Mouse (Mus musculus): ENCODE results near the gene Kif3a. TPM values are rescaled to one million over a fixed set of nuclear protein-coding genes. Genes with fewer than 3 reads are reported as not detected.

Kif3a gene
- total and polyA plus RNA-seq, 2 experiments from 2014 or later, result 118 to 330 TPM

DNA sequence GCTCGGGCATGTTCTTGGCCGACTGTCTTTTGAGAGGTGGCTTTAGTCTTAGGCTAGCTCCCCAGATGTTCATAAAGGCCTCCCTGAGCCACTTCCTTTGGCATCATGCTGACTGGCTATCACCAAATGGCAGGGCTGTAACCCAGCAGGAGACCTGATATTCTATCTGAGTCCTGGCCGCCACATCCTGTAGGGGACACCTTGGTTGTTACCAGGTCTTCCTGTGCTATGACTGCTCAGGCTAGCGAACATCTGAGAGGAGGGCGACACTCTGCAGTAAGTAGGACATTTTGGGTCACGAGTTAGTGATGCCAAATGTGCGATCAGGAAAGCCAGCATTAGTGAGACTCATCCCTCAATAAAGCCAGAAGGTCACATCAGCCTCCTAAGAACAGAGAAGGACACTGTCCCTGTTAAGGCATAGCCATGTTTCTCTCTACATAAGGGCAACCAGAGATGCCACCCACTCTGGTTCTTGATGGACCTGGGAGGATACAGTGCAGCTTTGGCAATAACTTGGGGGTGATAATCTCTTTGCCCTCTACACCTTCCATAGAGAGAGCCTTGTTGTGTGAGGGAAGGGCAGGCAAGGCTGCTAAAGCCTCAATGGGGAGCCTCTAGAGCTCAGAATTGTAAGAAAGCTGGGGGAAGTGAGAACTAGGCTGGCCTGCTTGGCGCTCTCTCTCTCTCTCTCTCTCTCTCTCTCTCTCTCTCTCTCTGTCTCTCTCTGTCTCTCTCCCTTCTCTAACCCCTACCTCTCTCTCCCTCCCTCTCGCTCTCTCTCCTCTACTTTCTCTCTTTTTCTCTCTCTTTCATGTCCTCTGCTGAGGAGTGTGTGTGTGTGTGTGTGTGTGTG, 38.6 kb upstream of the Kif3a start:
- 0 out of 2 replicates have a peak, but pooled peaks have one; percentile 8 for ATAC-seq
- Histone ChIP-seq H3K9ac (no peak overlapping the region), H3K9me3 (ENCODE audit: low read length) (no peaks in the 10 kb centered on the region), H3K4me1 (ENCODE audit: insufficient read depth) (peaks cover 5% of the 10 kb centered on the region), H3K27me3 (ENCODE audit: insufficient read depth, low read length) (no peaks in the 10 kb centered on the region), H3K4me2 (ENCODE audit: low read depth) (no peak overlapping the region), H3K4me3 (ENCODE audit: low read depth, low read length) (no peak overlapping the region), H3K36me3 (ENCODE audit: insufficient read depth) (peaks cover 8% of the 10 kb centered on the region), H3K27ac (ENCODE audit: low read depth, low read length) (0 out of 2 replicates have a peak overlapping the region, but pooled peaks have one; percentile 11)
- DNase-seq, result no peak
- TF ChIP-seq CTCF (IDR thresholded peaks at IDR 0.05; ENCODE audit: low read depth), result no peak
- 83% methylated on average over 9 of the region's 9 CpGs for WGBS

DNA sequence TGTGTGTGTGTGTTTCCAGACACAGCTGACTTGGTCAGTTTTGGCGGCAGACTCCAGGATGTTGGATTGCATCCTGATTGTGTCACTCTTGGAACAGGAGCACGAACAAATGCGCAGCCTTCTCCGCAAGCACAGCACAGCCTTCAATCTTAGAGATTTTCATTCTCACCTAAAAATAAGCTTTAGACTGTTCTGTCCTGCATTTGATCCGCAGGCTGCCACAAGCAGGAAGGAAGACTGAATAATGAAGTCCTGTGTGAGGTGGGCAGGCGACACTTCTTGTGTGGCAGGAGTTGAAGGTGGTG, 38.0 kb upstream of the Kif3a start:
- Histone ChIP-seq H3K9me3 (ENCODE audit: low read length) (no peaks in the 10 kb centered on the region), H3K27me3 (ENCODE audit: insufficient read depth, low read length) (no peaks in the 10 kb centered on the region), H3K27ac (ENCODE audit: low read depth, low read length) (peak overlapping the region; percentile 40; the same call in 1 of the 2 replicates), H3K36me3 (ENCODE audit: insufficient read depth) (peaks cover 14% of the 10 kb centered on the region), H3K4me3 (ENCODE audit: low read depth, low read length) (no peak overlapping the region), H3K9ac (no peak overlapping the region), H3K4me1 (ENCODE audit: insufficient read depth) (peaks cover 5% of the 10 kb centered on the region), H3K4me2 (ENCODE audit: low read depth) (no peak overlapping the region)
- TF ChIP-seq CTCF (IDR thresholded peaks at IDR 0.05; ENCODE audit: low read depth), result no peak
- ATAC-seq, result peak; percentile 38; the same call in 1 of the 2 replicates
- no peak for DNase-seq
- WGBS, result 34% methylated on average over 6 of the region's 6 CpGs

DNA sequence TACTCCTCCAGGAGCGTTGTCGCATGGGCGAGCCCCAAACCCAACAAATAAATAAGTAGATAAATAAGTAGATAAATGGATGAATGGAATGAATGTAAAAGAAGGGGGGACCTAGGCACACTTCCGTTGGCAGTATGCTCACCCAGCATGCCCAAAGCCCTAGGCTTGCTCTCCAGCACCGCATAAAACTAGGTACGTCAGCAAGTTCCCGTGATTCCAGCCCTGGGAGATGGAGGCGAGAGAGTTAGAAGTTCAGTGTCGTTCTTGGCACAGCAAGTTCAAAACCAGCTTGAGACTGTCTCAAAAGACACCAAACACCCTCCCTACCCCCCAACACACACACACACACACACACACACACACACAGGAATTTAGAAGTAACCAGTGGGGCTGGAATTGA, 37.2 kb upstream of the Kif3a start:
- Histone ChIP-seq H3K36me3 (ENCODE audit: insufficient read depth) (peaks cover 22% of the 10 kb centered on the region), H3K27ac (ENCODE audit: low read depth, low read length) (no peak overlapping the region), H3K27me3 (ENCODE audit: insufficient read depth, low read length) (no peaks in the 10 kb centered on the region), H3K9ac (no peak overlapping the region), H3K4me2 (ENCODE audit: low read depth) (no peak overlapping the region), H3K9me3 (ENCODE audit: low read length) (no peaks in the 10 kb centered on the region), H3K4me3 (ENCODE audit: low read depth, low read length) (no peak overlapping the region), H3K4me1 (ENCODE audit: insufficient read depth) (peaks cover 5% of the 10 kb centered on the region)
- no peak for TF ChIP-seq CTCF (IDR thresholded peaks at IDR 0.05; ENCODE audit: low read depth)
- 77% methylated on average over 9 of the region's 9 CpGs for WGBS
- no peak for ATAC-seq
- DNase-seq, result no peak

DNA sequence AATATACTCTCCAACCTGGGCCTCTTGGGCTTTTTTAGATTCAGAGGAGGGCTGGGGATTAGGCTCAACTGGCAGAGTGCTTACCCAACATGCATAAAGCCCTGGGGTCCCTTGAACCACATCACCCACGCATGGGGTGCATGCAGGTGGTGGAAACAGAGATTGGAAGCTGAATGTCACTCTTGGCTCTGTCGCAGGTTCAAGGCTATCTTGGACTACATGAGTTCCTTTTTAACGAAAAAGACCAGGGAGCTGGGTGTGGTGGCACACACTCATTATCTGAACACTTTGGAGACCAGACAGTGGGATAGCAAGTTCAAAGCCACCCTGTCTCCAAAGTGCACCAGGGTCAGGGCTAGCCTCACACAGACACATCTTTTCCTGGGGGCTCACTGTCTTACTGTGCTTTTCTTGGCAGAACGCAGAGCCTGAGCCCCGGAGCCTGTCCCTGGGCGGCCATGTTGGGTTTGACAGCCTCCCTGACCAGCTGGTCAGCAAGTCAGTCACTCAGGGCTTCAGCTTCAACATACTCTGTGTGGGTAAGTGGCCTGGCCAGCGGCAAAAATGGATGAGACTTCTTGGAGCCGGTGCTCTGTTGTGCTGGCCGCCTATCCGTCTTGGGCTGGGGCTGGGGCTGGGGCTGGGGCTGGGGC, 35.5 kb upstream of the Kif3a start:
- no peak for TF ChIP-seq CTCF (IDR thresholded peaks at IDR 0.05; ENCODE audit: low read depth)
- H3K9ac ChIP-seq, result no peak overlapping the region
- H3K4me2 ChIP-seq (ENCODE audit: low read depth), result no peak overlapping the region
- H3K9me3 ChIP-seq (ENCODE audit: low read length), result no peaks in the 10 kb centered on the region
- DNase-seq (no peak), ATAC-seq (no peak)
- H3K36me3 ChIP-seq (ENCODE audit: insufficient read depth), result peaks cover 39% of the 10 kb centered on the region
- no peaks in the 10 kb centered on the region for H3K27me3 ChIP-seq (ENCODE audit: insufficient read depth, low read length)
- H3K27ac ChIP-seq (ENCODE audit: low read depth, low read length), result no peak overlapping the region
- 94% methylated on average over 10 of the region's 10 CpGs for WGBS
- peaks cover 5% of the 10 kb centered on the region for H3K4me1 ChIP-seq (ENCODE audit: insufficient read depth)
- no peak overlapping the region for H3K4me3 ChIP-seq (ENCODE audit: low read depth, low read length)

DNA sequence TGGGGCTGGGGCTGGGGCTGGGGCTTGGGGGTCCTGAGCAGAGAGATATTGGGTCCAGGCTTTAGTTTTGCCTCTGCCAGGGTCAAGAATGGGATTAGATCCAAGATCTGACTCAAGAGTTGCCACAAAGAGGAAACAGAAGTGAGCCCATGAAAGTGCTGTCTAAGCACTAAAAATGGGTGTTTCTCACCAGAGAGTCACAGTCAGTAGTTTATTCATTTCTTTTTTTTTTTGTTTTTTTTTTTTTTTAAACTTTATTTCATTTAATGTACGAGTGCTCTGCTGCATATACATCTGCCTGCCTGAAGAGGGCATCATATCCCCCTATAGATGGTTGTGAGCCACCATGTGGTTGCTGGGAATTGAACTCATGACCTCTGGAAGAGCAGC, 35.0 kb upstream of the Kif3a start:
- H3K27me3 ChIP-seq (ENCODE audit: insufficient read depth, low read length), result no peaks in the 10 kb centered on the region
- TF ChIP-seq CTCF (IDR thresholded peaks at IDR 0.05; ENCODE audit: low read depth), result no peak
- H3K4me2 ChIP-seq (ENCODE audit: low read depth), result no peak overlapping the region
- peaks cover 44% of the 10 kb centered on the region for H3K36me3 ChIP-seq (ENCODE audit: insufficient read depth)
- no peaks in the 10 kb centered on the region for H3K9me3 ChIP-seq (ENCODE audit: low read length)
- 96% methylated on average over 1 of the region's 1 CpGs for WGBS
- H3K27ac ChIP-seq (ENCODE audit: low read depth, low read length), result no peak overlapping the region
- H3K4me1 ChIP-seq (ENCODE audit: insufficient read depth), result peaks cover 5% of the 10 kb centered on the region
- no peak overlapping the region for H3K4me3 ChIP-seq (ENCODE audit: low read depth, low read length)
- ATAC-seq, result no peak
- DNase-seq, result no peak
- H3K9ac ChIP-seq, result no peak overlapping the region

DNA sequence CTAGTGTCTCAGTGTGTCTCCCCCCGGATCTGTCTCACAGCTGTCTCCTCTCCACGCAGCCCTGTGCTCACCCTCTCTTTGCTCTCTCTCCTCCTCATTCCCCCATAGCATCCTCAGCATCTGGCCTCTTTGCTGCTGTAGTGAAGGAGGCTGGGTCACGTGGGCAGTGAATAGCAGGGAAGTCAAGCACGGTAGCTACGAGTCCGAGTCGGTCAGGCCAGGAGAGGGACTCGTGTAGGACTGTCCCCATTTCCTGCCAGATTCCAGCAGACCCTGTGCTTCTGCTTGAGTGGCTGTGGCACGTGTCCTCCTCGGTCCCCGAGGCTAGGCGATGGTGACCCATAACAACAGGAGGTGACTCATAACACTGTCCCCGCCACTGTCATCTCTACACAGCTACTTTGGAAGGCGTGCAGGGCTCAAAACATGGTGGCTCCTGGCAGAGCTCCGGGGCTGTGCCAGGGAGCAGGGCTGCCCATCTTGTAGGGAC, 28.1 kb upstream of the Kif3a start:
- no peak overlapping the region for H3K4me2 ChIP-seq (ENCODE audit: low read depth)
- TF ChIP-seq CTCF (IDR thresholded peaks at IDR 0.05; ENCODE audit: low read depth), result no peak
- H3K4me1 ChIP-seq (ENCODE audit: insufficient read depth), result no peaks in the 10 kb centered on the region
- no peaks in the 10 kb centered on the region for H3K27me3 ChIP-seq (ENCODE audit: insufficient read depth, low read length)
- no peak overlapping the region for H3K9ac ChIP-seq
- H3K36me3 ChIP-seq (ENCODE audit: insufficient read depth), result peaks cover 44% of the 10 kb centered on the region
- H3K9me3 ChIP-seq (ENCODE audit: low read length), result no peaks in the 10 kb centered on the region
- H3K4me3 ChIP-seq (ENCODE audit: low read depth, low read length), result no peak overlapping the region
- H3K27ac ChIP-seq (ENCODE audit: low read depth, low read length), result no peak overlapping the region
- WGBS, result 76% methylated on average over 15 of the region's 15 CpGs
- no peak; the same call in 1 of the 2 replicates for ATAC-seq
- DNase-seq, result no peak

DNA sequence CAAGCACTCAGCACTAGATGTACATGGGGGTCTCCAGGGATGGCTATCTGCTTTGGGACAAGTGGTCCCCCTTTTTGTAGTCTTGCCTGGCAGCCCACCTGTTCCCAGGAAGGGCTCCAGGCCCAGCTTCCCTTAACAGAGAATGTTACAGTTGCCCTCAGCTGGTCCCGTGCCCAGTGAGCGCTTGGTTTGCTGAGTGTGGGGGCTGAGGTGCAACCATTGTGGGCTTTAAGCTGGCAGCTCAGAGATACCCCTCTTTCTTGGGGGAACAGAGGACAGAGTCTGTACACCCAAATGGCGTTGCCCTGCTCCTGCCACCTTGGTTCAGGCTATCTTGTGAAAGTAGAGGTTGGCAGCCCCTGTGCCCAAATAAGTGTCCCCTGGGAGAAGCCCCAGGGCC, 26.8 kb upstream of the Kif3a start:
- TF ChIP-seq CTCF (IDR thresholded peaks at IDR 0.05; ENCODE audit: low read depth), result no peak
- no peak overlapping the region for H3K4me3 ChIP-seq (ENCODE audit: low read depth, low read length)
- H3K4me2 ChIP-seq (ENCODE audit: low read depth), result no peak overlapping the region
- ATAC-seq, result no peak
- no peaks in the 10 kb centered on the region for H3K27me3 ChIP-seq (ENCODE audit: insufficient read depth, low read length)
- H3K4me1 ChIP-seq (ENCODE audit: insufficient read depth), result no peaks in the 10 kb centered on the region
- H3K36me3 ChIP-seq (ENCODE audit: insufficient read depth), result peaks cover 30% of the 10 kb centered on the region
- WGBS, result 88% methylated on average over 3 of the region's 3 CpGs
- DNase-seq, result no peak
- no peak overlapping the region for H3K27ac ChIP-seq (ENCODE audit: low read depth, low read length)
- H3K9ac ChIP-seq, result no peak overlapping the region
- no peaks in the 10 kb centered on the region for H3K9me3 ChIP-seq (ENCODE audit: low read length)
